Mouse (Mus musculus): ENCODE results near the gene Gm16429. TPM values are rescaled to one million over a fixed set of nuclear protein-coding genes. Genes with fewer than 3 reads are reported as not detected.
"Not testable (repeated sequence)": the region's sequence is repeated elsewhere in the genome, so short reads cannot be mapped to it uniquely, and the experiment has no call there.

Gm16429 gene
- not detected in 2 replicates for polyA plus RNA-seq (2015; fragmentation: Nextera tagmentation; extraction: Ambion mirVana)

GRCm38 (mm10) chr5:93928952-93929351 is at the start of gene Gm16429:
Gene Gm16429 (minus strand): TSS chr5:93929052.
- ATAC-seq (replicated peaks; ENCODE audit: extremely low read depth, insufficient read depth, low FRiP score); H3K4me2 ChIP-seq (ENCODE audit: low read depth, low read length); H3K4me3 ChIP-seq (ENCODE audit: low read length); H3K9me3 ChIP-seq (replicated peaks; ENCODE audit: control insufficient read depth, low read length); H3K36me3 ChIP-seq (ENCODE audit: control insufficient read depth, insufficient read depth); H3K4me1 ChIP-seq (ENCODE audit: control insufficient read depth, insufficient read depth, low read length); H3K27ac ChIP-seq (ENCODE audit: low read length); H3K9ac ChIP-seq (ENCODE audit: low read length); H3K27me3 ChIP-seq (ENCODE audit: control insufficient read depth, insufficient read depth, low read length): not testable (repeated sequence)
- WGBS, result no CpG with 5 or more reads among the region's 1 CpGs

Other genes starting within 250 kb of the Gm16429 start
- gene Gm7792, start 85.3 kb downstream of the Gm16429 start, polyA plus RNA-seq (2015; fragmentation: Nextera tagmentation; extraction: Ambion mirVana), result not detected in 2 replicates
- not detected in 2 replicates for gene BC061212, start 141.5 kb upstream of the Gm16429 start, polyA plus RNA-seq (2015; fragmentation: Nextera tagmentation; extraction: Ambion mirVana)
- not detected in 2 replicates for gene Gm6351, start 147.3 kb upstream of the Gm16429 start, polyA plus RNA-seq (2015; fragmentation: Nextera tagmentation; extraction: Ambion mirVana)

Measured in heart, embryonic 16.5 days (tissue).